ENCODE assay signal across 11 mouse cellular contexts in genomic region chr2:127728661-127729450, GRCm38 (mm10). TPM values are rescaled to one million over a fixed set of nuclear protein-coding genes. Genes with fewer than 3 reads are reported as not detected.
DNase-seq lines count a peak whose midpoint lies in the region; ATAC-seq and TF ChIP-seq lines count a peak whose summit lies in the region.
"Had no signal": no experiment of that assay in that cellular context is flagged by ENCODE, and none has a peak within 500 bp of the region (broad histone marks: within the 10 kb centered on the region; RNA-seq: fewer than 3 reads in every experiment).

No protein-coding gene starts in this region.

- H3K27ac ChIP-seq in forebrain, embryonic 14.5 days (ENCODE audit: low read depth, low read length): no peak overlapping the region
- H3K27ac ChIP-seq in forebrain, postnatal 0 days (ENCODE audit: low read depth, low read length): no peak overlapping the region
- no peak overlapping the region for H3K27ac ChIP-seq in neural tube, embryonic 12.5 days
- H3K27ac ChIP-seq in neural tube, embryonic 15.5 days (replicated peaks): no peak overlapping the region
- 0 out of 2 replicates have a peak overlapping the region, but pooled peaks have one; percentile 22 for H3K27ac ChIP-seq in intestine, embryonic 14.5 days (ENCODE audit: low read depth)
- peak overlapping the region; percentile 85 for H3K27ac ChIP-seq in stomach, postnatal 0 days (replicated peaks)
- H3K27ac ChIP-seq in forebrain, embryonic 13.5 days: no peak overlapping the region

- 40% methylated on average over 15 of the region's 15 CpGs for WGBS in forebrain, embryonic 14.5 days
- WGBS in forebrain, postnatal 0 days: 39% methylated on average over 15 of the region's 15 CpGs
- WGBS in neural tube, embryonic 12.5 days: 30% methylated on average over 15 of the region's 15 CpGs
- 33% methylated on average over 15 of the region's 15 CpGs for WGBS in neural tube, embryonic 15.5 days
- 34% methylated on average over 15 of the region's 15 CpGs for WGBS in intestine, embryonic 14.5 days
- WGBS in stomach, postnatal 0 days: 24% methylated on average over 15 of the region's 15 CpGs
- 41% methylated on average over 15 of the region's 15 CpGs for WGBS in forebrain, embryonic 13.5 days

- peak; percentile 22 for TF ChIP-seq EP300 in stomach, postnatal 0 days (optimal IDR thresholded peaks at IDR 0.05)

- no peak for ATAC-seq in forebrain, embryonic 14.5 days
- ATAC-seq in forebrain, postnatal 0 days: no peak
- ATAC-seq in neural tube, embryonic 12.5 days (ENCODE audit: low FRiP score, low read depth): no peak
- no peak for ATAC-seq in neural tube, embryonic 15.5 days (ENCODE audit: low FRiP score)
- ATAC-seq in intestine, embryonic 14.5 days (replicated peaks; ENCODE audit: low FRiP score, low TSS enrichment, low read depth): 0 out of 2 replicates have a peak, but pooled peaks have one; percentile 23
- ATAC-seq in stomach, postnatal 0 days (ENCODE audit: low FRiP score, low TSS enrichment): peak; percentile 66
- ATAC-seq in forebrain, embryonic 13.5 days: no peak

- H3K36me3 ChIP-seq in forebrain, embryonic 14.5 days (ENCODE audit: control insufficient read depth, insufficient read depth, low read length): no peaks in the 10 kb centered on the region
- no peaks in the 10 kb centered on the region for H3K36me3 ChIP-seq in forebrain, postnatal 0 days (ENCODE audit: insufficient read depth)
- no peaks in the 10 kb centered on the region for H3K36me3 ChIP-seq in neural tube, embryonic 12.5 days
- H3K36me3 ChIP-seq in neural tube, embryonic 15.5 days: no peaks in the 10 kb centered on the region
- H3K36me3 ChIP-seq in intestine, embryonic 14.5 days (ENCODE audit: control insufficient read depth, insufficient read depth, low read length): no peaks in the 10 kb centered on the region
- H3K36me3 ChIP-seq in stomach, postnatal 0 days (ENCODE audit: control insufficient read depth, insufficient read depth, low read length): no peaks in the 10 kb centered on the region
- no peaks in the 10 kb centered on the region for H3K36me3 ChIP-seq in forebrain, embryonic 13.5 days (ENCODE audit: poor library complexity, severe bottlenecking)

- no peak overlapping the region for H3K9ac ChIP-seq in forebrain, embryonic 14.5 days (ENCODE audit: low read length)
- no peak overlapping the region for H3K9ac ChIP-seq in forebrain, postnatal 0 days
- 0 out of 2 replicates have a peak overlapping the region, but pooled peaks have one; percentile 17 for H3K9ac ChIP-seq in neural tube, embryonic 12.5 days
- no peak overlapping the region for H3K9ac ChIP-seq in neural tube, embryonic 15.5 days (replicated peaks)
- no peak overlapping the region for H3K9ac ChIP-seq in intestine, embryonic 14.5 days (ENCODE audit: low read length)
- peak overlapping the region; percentile 5 for H3K9ac ChIP-seq in stomach, postnatal 0 days (ENCODE audit: low read length)
- no peak overlapping the region for H3K9ac ChIP-seq in forebrain, embryonic 13.5 days

- H3K4me2 ChIP-seq in forebrain, embryonic 14.5 days (ENCODE audit: low read length): no peak overlapping the region
- no peak overlapping the region for H3K4me2 ChIP-seq in forebrain, postnatal 0 days (ENCODE audit: low read depth)
- no peak overlapping the region for H3K4me2 ChIP-seq in neural tube, embryonic 12.5 days (replicated peaks)
- no peak overlapping the region for H3K4me2 ChIP-seq in neural tube, embryonic 15.5 days
- H3K4me2 ChIP-seq in intestine, embryonic 14.5 days (ENCODE audit: low read length): peak overlapping the region; percentile 39; the same call in 1 of the 2 replicates
- peak overlapping the region; percentile 51 for H3K4me2 ChIP-seq in stomach, postnatal 0 days (replicated peaks; ENCODE audit: low read depth)
- H3K4me2 ChIP-seq in forebrain, embryonic 13.5 days: no peak overlapping the region

- no peaks in the 10 kb centered on the region; the same call in 1 of the 2 replicates for H3K27me3 ChIP-seq in forebrain, embryonic 14.5 days (replicated peaks; ENCODE audit: control insufficient read depth, insufficient read depth, low read length)
- H3K27me3 ChIP-seq in forebrain, postnatal 0 days (ENCODE audit: insufficient read depth, low read length): peaks cover 5% of the 10 kb centered on the region
- H3K27me3 ChIP-seq in neural tube, embryonic 12.5 days (replicated peaks): peaks cover 23% of the 10 kb centered on the region
- peaks cover 22% of the 10 kb centered on the region for H3K27me3 ChIP-seq in neural tube, embryonic 15.5 days (replicated peaks)
- peaks cover 9% of the 10 kb centered on the region for H3K27me3 ChIP-seq in intestine, embryonic 14.5 days (replicated peaks; ENCODE audit: control insufficient read depth, insufficient read depth, low read length)
- H3K27me3 ChIP-seq in stomach, postnatal 0 days (ENCODE audit: control insufficient read depth, insufficient read depth, low read length): no peaks in the 10 kb centered on the region
- peaks cover 23% of the 10 kb centered on the region for H3K27me3 ChIP-seq in forebrain, embryonic 13.5 days

- H3K9me3 ChIP-seq in forebrain, embryonic 14.5 days (replicated peaks; ENCODE audit: control insufficient read depth, low read length): no peaks in the 10 kb centered on the region
- H3K9me3 ChIP-seq in forebrain, postnatal 0 days (ENCODE audit: low read length): no peaks in the 10 kb centered on the region
- no peaks in the 10 kb centered on the region for H3K9me3 ChIP-seq in neural tube, embryonic 12.5 days
- H3K9me3 ChIP-seq in neural tube, embryonic 15.5 days (replicated peaks): no peaks in the 10 kb centered on the region
- H3K9me3 ChIP-seq in intestine, embryonic 14.5 days (ENCODE audit: control insufficient read depth, low read length): no peaks in the 10 kb centered on the region
- H3K9me3 ChIP-seq in stomach, postnatal 0 days (ENCODE audit: control insufficient read depth, low read length): no peaks in the 10 kb centered on the region
- no peaks in the 10 kb centered on the region for H3K9me3 ChIP-seq in forebrain, embryonic 13.5 days (replicated peaks)
- H3K9me3 ChIP-seq: megakaryocyte, embryonic 14.5 days had no signal

- DNase-seq in forebrain, embryonic 14.5 days (ENCODE audit: low spot score): peak; percentile 7
- no peak for DNase-seq in forebrain, postnatal 0 days
- DNase-seq in intestine, embryonic 14.5 days (ENCODE audit: low spot score): peak; percentile 58
- DNase-seq in stomach, postnatal 0 days (ENCODE audit: low spot score): peak; percentile 63
- no peak for DNase-seq in frontal cortex, adult 2 months (ENCODE audit: extremely low spot score in 1 of 2, low spot score in 1 of 2)
- DNase-seq: adrenal gland, postnatal 10 days; cerebellum, adult 2 months had no signal

- no peak overlapping the region for H3K4me3 ChIP-seq in forebrain, embryonic 14.5 days (ENCODE audit: low read depth, low read length)
- no peak overlapping the region for H3K4me3 ChIP-seq in forebrain, postnatal 0 days (ENCODE audit: low read depth, low read length)
- no peak overlapping the region for H3K4me3 ChIP-seq in neural tube, embryonic 12.5 days
- no peak overlapping the region for H3K4me3 ChIP-seq in neural tube, embryonic 15.5 days (replicated peaks)
- no peak overlapping the region for H3K4me3 ChIP-seq in intestine, embryonic 14.5 days (ENCODE audit: low read depth, low read length)
- H3K4me3 ChIP-seq in stomach, postnatal 0 days (ENCODE audit: low read depth, low read length): peak overlapping the region; percentile 31
- no peak overlapping the region for H3K4me3 ChIP-seq in forebrain, embryonic 13.5 days

- no peak for TF ChIP-seq CTCF in forebrain, postnatal 0 days (IDR thresholded peaks at IDR 0.05; ENCODE audit: low read depth)
- TF ChIP-seq CTCF in stomach, postnatal 0 days (IDR thresholded peaks at IDR 0.05; ENCODE audit: low read depth): no peak

- H3K4me1 ChIP-seq in forebrain, embryonic 14.5 days (ENCODE audit: control insufficient read depth, insufficient read depth, low read length): no peaks in the 10 kb centered on the region
- no peaks in the 10 kb centered on the region for H3K4me1 ChIP-seq in forebrain, postnatal 0 days (ENCODE audit: insufficient read depth)
- peaks cover 6% of the 10 kb centered on the region; the same call in 1 of the 2 replicates for H3K4me1 ChIP-seq in neural tube, embryonic 12.5 days
- H3K4me1 ChIP-seq in neural tube, embryonic 15.5 days: peaks cover 7% of the 10 kb centered on the region; the same call in 1 of the 2 replicates
- no peaks in the 10 kb centered on the region; the same call in 1 of the 2 replicates for H3K4me1 ChIP-seq in intestine, embryonic 14.5 days (replicated peaks; ENCODE audit: control insufficient read depth, insufficient read depth, low read length)
- H3K4me1 ChIP-seq in stomach, postnatal 0 days (replicated peaks; ENCODE audit: control insufficient read depth, insufficient read depth): no peaks in the 10 kb centered on the region; the same call in 1 of the 2 replicates
- peaks cover 4% of the 10 kb centered on the region; the same call in 1 of the 2 replicates for H3K4me1 ChIP-seq in forebrain, embryonic 13.5 days

RNA-seq across cellular contexts. Expression of gene Mall, which starts 0.9 kb away (rescaled TPM):
- 0.71 and 1.0 TPM in 2 replicates for polyA plus RNA-seq in forebrain, embryonic 14.5 days (2014; fragmentation: Nextera tagmentation; extraction: Ambion mirVana)
- 0.46 and 1.3 TPM in 2 replicates for total RNA-seq in forebrain, postnatal 0 days (2014; rRNA removed)
- 0.34 and 0.52 TPM in 2 replicates for polyA plus RNA-seq in forebrain, postnatal 0 days (2015; fragmentation: Nextera tagmentation; extraction: Ambion mirVana)
- 1.0 and 1.1 TPM in 2 replicates for polyA plus RNA-seq in neural tube, embryonic 12.5 days (2016; fragmentation: Nextera tagmentation; extraction: Ambion mirVana)
- polyA plus RNA-seq in neural tube, embryonic 15.5 days (2015; fragmentation: Nextera tagmentation; extraction: Ambion mirVana): 0.99 and 2.6 TPM in 2 replicates
- 6.1 and 7.5 TPM in 2 replicates for polyA plus RNA-seq in intestine, embryonic 14.5 days (2014; fragmentation: Nextera tagmentation; extraction: Ambion mirVana)
- 49.8 and 57.5 TPM in 2 replicates for polyA plus RNA-seq in stomach, postnatal 0 days (2015; fragmentation: Nextera tagmentation; extraction: Ambion mirVana)
- polyA plus RNA-seq in frontal cortex, adult 2 months (2012; rRNA removed): 1.0 and 1.2 TPM in 2 replicates
- 0.34 and 0.79 TPM in 2 replicates for polyA plus RNA-seq in forebrain, embryonic 13.5 days (2015; fragmentation: Nextera tagmentation; extraction: Ambion mirVana)

RNA-seq across cellular contexts. Expression of gene Nphp1, which starts 59.8 kb away (rescaled TPM):
- 13.7 and 18.2 TPM in 2 replicates for polyA plus RNA-seq in forebrain, embryonic 14.5 days (2014; fragmentation: Nextera tagmentation; extraction: Ambion mirVana)
- 12.7 and 14.7 TPM in 2 replicates for total RNA-seq in forebrain, postnatal 0 days (2014; rRNA removed)
- 17.6 and 19.9 TPM in 2 replicates for polyA plus RNA-seq in forebrain, postnatal 0 days (2015; fragmentation: Nextera tagmentation; extraction: Ambion mirVana)
- 21.3 and 24.6 TPM in 2 replicates for polyA plus RNA-seq in neural tube, embryonic 12.5 days (2016; fragmentation: Nextera tagmentation; extraction: Ambion mirVana)
- 11.8 and 16.9 TPM in 2 replicates for polyA plus RNA-seq in neural tube, embryonic 15.5 days (2015; fragmentation: Nextera tagmentation; extraction: Ambion mirVana)
- 20.6 and 22.7 TPM in 2 replicates for polyA plus RNA-seq in intestine, embryonic 14.5 days (2014; fragmentation: Nextera tagmentation; extraction: Ambion mirVana)
- polyA plus RNA-seq in stomach, postnatal 0 days (2015; fragmentation: Nextera tagmentation; extraction: Ambion mirVana): 56.9 and 70.0 TPM in 2 replicates
- 20.8 and 22.3 TPM in 2 replicates for polyA plus RNA-seq in frontal cortex, adult 2 months (2012; rRNA removed)
- 25.8 and 26.8 TPM in 2 replicates for polyA plus RNA-seq in forebrain, embryonic 13.5 days (2015; fragmentation: Nextera tagmentation; extraction: Ambion mirVana)

Comparison
In these comparisons a context has a peak if more than half of its experiments do, and no peak if none do; other contexts are left out.
1. DNase-seq: peak in forebrain, embryonic 14.5 days (single experiment), intestine, embryonic 14.5 days (single experiment) and stomach, postnatal 0 days (single experiment); none in forebrain, postnatal 0 days (single experiment) and frontal cortex, adult 2 months (0 of 2).
2. H3K9ac ChIP-seq: peak in neural tube, embryonic 12.5 days (single experiment) and stomach, postnatal 0 days (single experiment); none in forebrain, embryonic 14.5 days (single experiment), forebrain, postnatal 0 days (single experiment), neural tube, embryonic 15.5 days (single experiment), intestine, embryonic 14.5 days (single experiment) and forebrain, embryonic 13.5 days (single experiment).
3. ATAC-seq: peak in intestine, embryonic 14.5 days (single experiment) and stomach, postnatal 0 days (single experiment); none in forebrain, embryonic 14.5 days (single experiment), forebrain, postnatal 0 days (single experiment), neural tube, embryonic 12.5 days (single experiment), neural tube, embryonic 15.5 days (single experiment) and forebrain, embryonic 13.5 days (single experiment).
4. H3K27ac ChIP-seq: peak in intestine, embryonic 14.5 days (single experiment) and stomach, postnatal 0 days (single experiment); none in forebrain, embryonic 14.5 days (single experiment), forebrain, postnatal 0 days (single experiment), neural tube, embryonic 12.5 days (single experiment), neural tube, embryonic 15.5 days (single experiment) and forebrain, embryonic 13.5 days (single experiment).
5. H3K4me2 ChIP-seq: peak in intestine, embryonic 14.5 days (single experiment) and stomach, postnatal 0 days (single experiment); none in forebrain, embryonic 14.5 days (single experiment), forebrain, postnatal 0 days (single experiment), neural tube, embryonic 12.5 days (single experiment), neural tube, embryonic 15.5 days (single experiment) and forebrain, embryonic 13.5 days (single experiment).